8 mouse cellular contexts compared by ENCODE assay signal in the genomic region with DNA sequence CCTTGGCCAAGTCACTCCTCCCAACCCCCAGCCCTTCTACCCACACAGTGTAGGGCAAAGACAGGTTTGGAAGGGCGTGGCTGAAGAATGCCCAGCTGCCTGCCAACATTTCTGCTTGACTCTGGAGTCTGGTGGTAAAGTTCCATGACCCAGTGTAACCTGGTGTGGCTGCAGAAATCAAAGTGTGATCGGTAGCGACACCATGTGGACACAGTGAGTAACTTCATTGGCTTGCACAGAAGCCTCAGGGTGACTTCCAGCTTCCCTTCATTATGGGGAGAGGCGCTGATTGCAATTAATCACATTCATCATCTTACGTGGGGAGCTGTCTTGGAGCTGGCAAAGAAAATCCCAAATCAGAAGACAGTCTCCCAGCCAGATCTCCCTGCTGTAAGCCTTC. TPM values are rescaled to one million over a fixed set of nuclear protein-coding genes. Genes with fewer than 3 reads are reported as not detected.
DNase-seq lines count a peak whose midpoint lies in the region; ATAC-seq and TF ChIP-seq lines count a peak whose summit lies in the region.

No protein-coding gene starts in this region.

- 5% methylated on average over 5 of the region's 5 CpGs for WGBS in limb, embryonic 12.5 days
- WGBS in midbrain, embryonic 16.5 days, result 6% methylated on average over 5 of the region's 5 CpGs
- WGBS in spleen, adult 2 months, result 6% methylated on average over 5 of the region's 5 CpGs

- TF ChIP-seq POLR2A in spleen, adult 2 months (IDR thresholded peaks at IDR 0.05; ENCODE audit: low read depth, low read length), result no peak

- no peak overlapping the region for H3K9ac ChIP-seq in limb, embryonic 12.5 days (replicated peaks)
- no peak overlapping the region for H3K9ac ChIP-seq in midbrain, embryonic 16.5 days (ENCODE audit: low read depth, low read length)

- H3K4me2 ChIP-seq in limb, embryonic 12.5 days, result no peak overlapping the region
- no peak overlapping the region for H3K4me2 ChIP-seq in midbrain, embryonic 16.5 days (ENCODE audit: low read length)

- peak; percentile 89; the same call in 1 of the 2 replicates for TF ChIP-seq CTCF in spleen, adult 2 months (IDR thresholded peaks at IDR 0.05; ENCODE audit: extremely low read depth, insufficient read depth, insufficient read length, insufficient replicate concordance)

- H3K9me3 ChIP-seq in limb, embryonic 12.5 days, result 0 out of 2 replicates have a peak, but pooled peaks cover 5% of the 10 kb centered on the region
- H3K9me3 ChIP-seq in midbrain, embryonic 16.5 days (replicated peaks; ENCODE audit: control insufficient read depth, low read length, poor library complexity, severe bottlenecking), result no peaks in the 10 kb centered on the region; the same call in 1 of the 2 replicates

- no peak overlapping the region for H3K4me3 ChIP-seq in limb, embryonic 12.5 days (replicated peaks)
- no peak overlapping the region for H3K4me3 ChIP-seq in midbrain, embryonic 16.5 days (ENCODE audit: low read depth, low read length)
- no peak overlapping the region for H3K4me3 ChIP-seq in spleen, adult 2 months (ENCODE audit: extremely low read depth, insufficient read depth, insufficient read length)

- no peak overlapping the region for H3K27ac ChIP-seq in limb, embryonic 12.5 days
- H3K27ac ChIP-seq in midbrain, embryonic 16.5 days (ENCODE audit: low read length), result peak overlapping the region; percentile 74
- H3K27ac ChIP-seq in spleen, adult 2 months (ENCODE audit: insufficient read depth, low read length), result no peak overlapping the region

- H3K36me3 ChIP-seq in limb, embryonic 12.5 days, result no peaks in the 10 kb centered on the region
- no peaks in the 10 kb centered on the region for H3K36me3 ChIP-seq in midbrain, embryonic 16.5 days (ENCODE audit: control insufficient read depth, insufficient read depth, low read length)
- no peaks in the 10 kb centered on the region for H3K36me3 ChIP-seq in spleen, adult 2 months (ENCODE audit: control insufficient read depth, insufficient read depth, low read length)

- peaks cover 9% of the 10 kb centered on the region for H3K4me1 ChIP-seq in limb, embryonic 12.5 days (replicated peaks)
- H3K4me1 ChIP-seq in midbrain, embryonic 16.5 days (ENCODE audit: control insufficient read depth, insufficient read depth, low read length), result peaks cover 19% of the 10 kb centered on the region
- H3K4me1 ChIP-seq in spleen, adult 2 months (ENCODE audit: control insufficient read depth, insufficient read depth, insufficient read length), result no peaks in the 10 kb centered on the region

- ATAC-seq in limb, embryonic 12.5 days (ENCODE audit: insufficient number of reproducible peaks, insufficient read depth, low FRiP score, low TSS enrichment, low read depth), result peak; percentile 66; the same call in 1 of the 2 replicates
- ATAC-seq in midbrain, embryonic 16.5 days, result peak; percentile 37

- DNase-seq in layer of hippocampus, adult 11-12 months (ENCODE audit: low spot score), result peak; percentile 77
- no peak for DNase-seq in layer of hippocampus, adult 9-10 months (ENCODE audit: low spot score)
- peak; percentile 68 for DNase-seq in embryo, embryonic 9.5 days (ENCODE audit: extremely low spot score)
- peak; percentile 43 to 72 for DNase-seq in gastrocnemius, postnatal 4 days (ENCODE audit: low spot score in 2 of 2)
- peak; percentile 93 for DNase-seq in kidney, adult 11 months
- peak; percentile 48 to 71 for DNase-seq in spleen, adult 2 months (ENCODE audit: low read depth in 1 of 2, low spot score in 2 of 2)

- no peaks in the 10 kb centered on the region for H3K27me3 ChIP-seq in limb, embryonic 12.5 days
- no peaks in the 10 kb centered on the region for H3K27me3 ChIP-seq in midbrain, embryonic 16.5 days (ENCODE audit: control insufficient read depth, insufficient read depth, low read depth, low read length)
- H3K27me3 ChIP-seq in spleen, adult 2 months (ENCODE audit: control insufficient read depth, insufficient read depth, low read length), result no peaks in the 10 kb centered on the region

RNA-seq across cellular contexts. Expression of gene Cipc, which starts 23.0 kb away (rescaled TPM):
- 10 to 100 TPM; 21.5 to 31.1 TPM for total RNA-seq in gastrocnemius, postnatal 4 days (2021)
- 30.8 and 33.1 TPM in 2 replicates for polyA plus RNA-seq in limb, embryonic 12.5 days (2016; fragmentation: Nextera tagmentation; extraction: Ambion mirVana)
- 56.6 and 57.8 TPM in 2 replicates for polyA plus RNA-seq in midbrain, embryonic 16.5 days (2015; fragmentation: Nextera tagmentation; extraction: Ambion mirVana)
- 24.2 and 31.1 TPM in 2 replicates for polyA plus RNA-seq in spleen, adult 2 months (2012; rRNA removed)

RNA-seq across cellular contexts. Expression of gene Irf2bpl, which starts 39.2 kb away (rescaled TPM):
- 10 to 100 TPM; 43.2 to 44.8 TPM for total RNA-seq in gastrocnemius, postnatal 4 days (2021)
- 55.7 and 57.2 TPM in 2 replicates for polyA plus RNA-seq in limb, embryonic 12.5 days (2016; fragmentation: Nextera tagmentation; extraction: Ambion mirVana)
- 69.3 and 76.9 TPM in 2 replicates for polyA plus RNA-seq in midbrain, embryonic 16.5 days (2015; fragmentation: Nextera tagmentation; extraction: Ambion mirVana)
- 33.2 and 50.3 TPM in 2 replicates for polyA plus RNA-seq in spleen, adult 2 months (2012; rRNA removed)
